Mouse (Mus musculus): Measurements from ENCODE around the gene Gab2. TPM values are rescaled to one million over a fixed set of nuclear protein-coding genes. Genes with fewer than 3 reads are reported as not detected.

The Gab2 gene
- polyA plus RNA-seq, 1 experiment from 2014 or later, result 8.8 TPM

- in situ Hi-C loops (cut with MboI; ENCODE audit: low pct_unique_long_range_greater_than_20kb), result no loop called here
- ChIA-PET POLR2A (no interaction called here), CTCF (interaction anchor here (1.6 kb wide), 1 partner anchor 13 kb away, joined by 3 read pairs; no protein-coding TSS in a partner anchor)
- no peak for ATAC-seq
- no peak for TF ChIP-seq CTCF (IDR thresholded peaks at IDR 0.05)
- no peak for DNase-seq (ENCODE audit: low read depth, low spot score)
- H3K27me3 ChIP-seq, result no peaks in the 10 kb centered on the region
These were observed 248.3 kb downstream of the Gab2 start for GRCm38 (mm10) chr7:97329676-97330075.

GRCm38 (mm10) chr7:97330931-97331645 lies 249.7 kb downstream of the Gab2 start:
- ChIA-PET CTCF (no interaction called here), POLR2A (no interaction called here)
- ATAC-seq (no peak), DNase-seq (ENCODE audit: low read depth, low spot score) (no peak)
- no peaks in the 10 kb centered on the region for H3K27me3 ChIP-seq
- in situ Hi-C loops (cut with MboI; ENCODE audit: low pct_unique_long_range_greater_than_20kb), result no loop called here
- no peak for TF ChIP-seq CTCF (IDR thresholded peaks at IDR 0.05)

DNA sequence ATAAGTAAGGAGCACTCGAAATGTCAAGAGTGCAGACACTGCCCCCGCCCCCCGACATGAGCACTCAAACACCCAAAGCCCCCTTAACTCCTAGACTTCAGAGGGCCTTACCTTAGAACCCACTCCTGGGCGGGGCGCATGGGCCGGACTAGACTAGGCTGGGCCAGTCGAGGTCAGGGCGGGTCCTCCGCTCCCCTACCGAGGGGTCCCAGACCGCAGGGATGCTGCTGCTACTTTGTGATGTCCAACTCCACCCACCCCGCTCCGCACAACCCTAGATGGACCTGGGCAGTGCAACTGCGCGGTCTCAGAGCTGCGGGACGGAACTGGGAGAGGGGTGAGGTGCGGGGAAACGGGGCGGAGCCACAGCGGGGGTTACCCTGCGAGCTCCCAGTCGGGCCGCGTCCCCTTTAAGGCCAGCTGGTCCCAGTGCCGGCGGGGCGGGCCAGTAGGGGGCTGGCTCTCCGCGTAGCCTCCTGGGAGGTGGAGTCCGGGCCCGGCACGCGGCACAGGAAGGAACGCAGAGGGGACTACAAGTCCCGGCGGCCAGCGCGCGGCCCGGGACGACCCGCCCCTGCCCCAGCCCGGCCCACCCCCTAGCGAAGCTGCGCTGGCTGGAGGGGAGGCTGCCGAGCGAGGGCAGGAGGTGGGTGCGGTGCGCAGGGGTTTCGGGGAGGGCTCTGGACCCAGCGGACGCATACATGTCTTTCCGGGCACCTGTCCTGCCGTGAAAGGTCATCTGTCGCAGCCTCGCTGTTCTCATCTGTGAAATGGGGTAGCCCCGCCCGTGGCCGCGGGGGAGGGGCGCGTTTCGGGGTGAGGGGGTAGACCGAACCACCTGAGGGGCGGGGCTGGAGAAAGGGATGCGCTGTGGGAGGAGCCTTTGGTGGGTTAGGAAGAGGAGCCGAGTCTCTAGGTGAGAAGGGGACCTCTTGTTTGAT lies 250.6 kb downstream of the Gab2 start, which contains the start of the genes Usp35 and Kctd21:
Gene Usp35, minus strand, starts transcription at position 295 of the 941 bp plus-strand sequence.
Gene Kctd21, plus strand, starts transcription at position 602 of the 941 bp plus-strand sequence.
- in situ Hi-C loops (cut with MboI; ENCODE audit: low pct_unique_long_range_greater_than_20kb), result no loop called here
- TF ChIP-seq CTCF (IDR thresholded peaks at IDR 0.05), result no peak
- CTCF ChIA-PET, result no interaction called here
- POLR2A ChIA-PET, result no interaction called here
- DNase-seq (ENCODE audit: low read depth, low spot score), result peak; percentile 39
- ATAC-seq, result peak; percentile 98
- no peaks in the 10 kb centered on the region for H3K27me3 ChIP-seq

GRCm38 (mm10) chr7:97332667-97333041 lies 251.3 kb downstream of the Gab2 start:
- ChIA-PET POLR2A (no interaction called here), CTCF (no interaction called here)
- H3K27me3 ChIP-seq, result no peaks in the 10 kb centered on the region
- no peak for TF ChIP-seq CTCF (IDR thresholded peaks at IDR 0.05)
- DNase-seq (ENCODE audit: low read depth, low spot score), result no peak
- no peak for ATAC-seq
- in situ Hi-C loops (cut with MboI; ENCODE audit: low pct_unique_long_range_greater_than_20kb), result no loop called here

- TF ChIP-seq CTCF (IDR thresholded peaks at IDR 0.05), result no peak
- DNase-seq (ENCODE audit: low read depth, low spot score) (no peak), ATAC-seq (no peak)
- in situ Hi-C loops (cut with MboI; ENCODE audit: low pct_unique_long_range_greater_than_20kb), result no loop called here
- ChIA-PET POLR2A (no interaction called here), CTCF (no interaction called here)
- no peaks in the 10 kb centered on the region for H3K27me3 ChIP-seq
These were observed 251.9 kb downstream of the Gab2 start for GRCm38 (mm10) chr7:97333113-97333898.

- POLR2A ChIA-PET, result no interaction called here
- in situ Hi-C loops (cut with MboI; ENCODE audit: low pct_unique_long_range_greater_than_20kb), result no loop called here
- no peaks in the 10 kb centered on the region for H3K27me3 ChIP-seq
- no peak for DNase-seq (ENCODE audit: low read depth, low spot score)
- ATAC-seq, result no peak
- no peak for TF ChIP-seq CTCF (IDR thresholded peaks at IDR 0.05)
- CTCF ChIA-PET, result no interaction called here
These were observed 253.0 kb downstream of the Gab2 start for GRCm38 (mm10) chr7:97334406-97334805.

DNA sequence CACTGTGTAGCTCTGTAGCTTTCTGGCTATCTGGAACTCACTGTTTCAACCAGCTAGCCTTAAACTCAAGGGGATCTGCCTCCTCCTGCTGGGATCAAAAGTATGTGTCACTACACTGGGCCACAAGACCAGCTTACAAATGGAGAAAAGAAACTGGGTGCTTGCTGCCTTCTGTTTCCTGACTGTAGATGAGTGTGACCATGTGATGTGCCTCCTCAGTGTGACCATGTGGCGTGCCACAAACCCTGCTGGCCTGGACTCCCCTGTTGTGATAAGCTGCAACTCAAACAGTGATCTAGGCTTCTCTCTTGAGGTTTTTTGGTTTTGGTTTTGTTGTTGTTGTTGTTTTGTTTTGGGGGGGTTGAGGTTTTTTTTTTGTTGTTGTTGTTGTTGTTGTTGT lies 255.3 kb downstream of the Gab2 start:
- DNase-seq (ENCODE audit: low read depth, low spot score) (no peak), ATAC-seq (no peak)
- in situ Hi-C loops (cut with MboI; ENCODE audit: low pct_unique_long_range_greater_than_20kb), result no loop called here
- H3K27me3 ChIP-seq, result no peaks in the 10 kb centered on the region
- ChIA-PET CTCF (no interaction called here), POLR2A (no interaction called here)
- TF ChIP-seq CTCF (IDR thresholded peaks at IDR 0.05), result no peak

- ATAC-seq, result no peak
- ChIA-PET POLR2A (interaction anchor here (0.6 kb wide), 1 partner anchor 245 kb away, joined by 3 read pairs; no protein-coding TSS in a partner anchor), CTCF (no interaction called here)
- DNase-seq (ENCODE audit: low read depth, low spot score), result no peak
- in situ Hi-C loops (cut with MboI; ENCODE audit: low pct_unique_long_range_greater_than_20kb), result no loop called here
- TF ChIP-seq CTCF (IDR thresholded peaks at IDR 0.05), result no peak
- H3K27me3 ChIP-seq, result no peaks in the 10 kb centered on the region
These were observed 257.2 kb downstream of the Gab2 start for GRCm38 (mm10) chr7:97338593-97338992.

DNA sequence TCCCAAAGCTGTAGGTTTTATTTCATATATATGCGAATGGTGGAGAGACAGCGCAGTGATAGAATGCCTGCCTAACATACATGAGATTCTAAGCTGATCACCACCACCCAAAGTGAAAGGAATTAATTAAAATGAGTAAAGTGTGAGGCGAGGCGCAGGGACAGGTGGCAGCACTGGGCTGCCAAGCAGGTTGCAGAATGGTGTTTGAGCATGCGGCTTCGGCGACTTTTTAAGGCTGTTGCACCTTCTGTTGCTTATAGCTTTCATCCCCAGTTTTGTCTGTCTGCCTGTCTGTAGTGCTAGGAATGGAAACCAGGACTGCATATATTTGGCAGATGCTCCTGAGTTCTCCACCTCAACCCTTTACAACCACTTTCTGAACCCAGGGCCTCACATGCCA lies 258.2 kb downstream of the Gab2 start:
- ChIA-PET CTCF (no interaction called here), POLR2A (interaction anchor here (0.8 kb wide), 1 partner anchor 398 kb away, joined by 4 read pairs; no protein-coding TSS in a partner anchor)
- no peak for ATAC-seq
- in situ Hi-C loops (cut with MboI; ENCODE audit: low pct_unique_long_range_greater_than_20kb), result no loop called here
- DNase-seq (ENCODE audit: low read depth, low spot score), result no peak
- TF ChIP-seq CTCF (IDR thresholded peaks at IDR 0.05), result no peak
- no peaks in the 10 kb centered on the region for H3K27me3 ChIP-seq
